Mouse (Mus musculus): Measurements from ENCODE around the gene Trpc4ap. TPM values are rescaled to one million over a fixed set of nuclear protein-coding genes. Genes with fewer than 3 reads are reported as not detected.

Gene Trpc4ap
- polyA plus RNA-seq, 1 experiment from 2014 or later: 123 TPM

MicroRNAs encoded within 50 kb of the gene (microRNA counts, 519-probe panel; counts per million panel counts)
- 2,364 counts per million, percentile 41 among the panel's probes with 10 or more counts for microRNA mmu-miR-499

Small RNA genes lying within 50 kb of the gene (microRNA-seq; reads per million reads assigned to microRNA genes)
- 30.4 reads per million, percentile 37 among the genes with 10 or more reads in this experiment for gene Mir499

Other genes with a start within 250 kb of the Trpc4ap start
- gene Ncoa6, start 218.5 kb downstream of the Trpc4ap start, polyA plus RNA-seq (2015; fragmentation: Nextera tagmentation; extraction: Ambion mirVana): 16.5 and 18.0 TPM in 2 replicates
- gene Acss2, start 174.4 kb downstream of the Trpc4ap start, polyA plus RNA-seq (2015; fragmentation: Nextera tagmentation; extraction: Ambion mirVana): 11.0 and 13.6 TPM in 2 replicates
- gene Ggt7, start 174.1 kb downstream of the Trpc4ap start, polyA plus RNA-seq (2015; fragmentation: Nextera tagmentation; extraction: Ambion mirVana): 3.5 TPM in 2 replicates
- gene Gss, start 99.6 kb downstream of the Trpc4ap start, polyA plus RNA-seq (2015; fragmentation: Nextera tagmentation; extraction: Ambion mirVana): 27.7 and 32.0 TPM in 2 replicates
- 0.18 and 0.75 TPM in 2 replicates for gene Myh7b, start 81.2 kb downstream of the Trpc4ap start, polyA plus RNA-seq (2015; fragmentation: Nextera tagmentation; extraction: Ambion mirVana)
- 47.0 and 49.0 TPM in 2 replicates for gene Edem2, start 37.1 kb upstream of the Trpc4ap start, polyA plus RNA-seq (2015; fragmentation: Nextera tagmentation; extraction: Ambion mirVana)
- gene Gm17581, start 43.5 kb upstream of the Trpc4ap start, polyA plus RNA-seq (2015; fragmentation: Nextera tagmentation; extraction: Ambion mirVana): not detected in 2 replicates
- 16.3 and 16.8 TPM in 2 replicates for gene Procr, start 58.7 kb upstream of the Trpc4ap start, polyA plus RNA-seq (2015; fragmentation: Nextera tagmentation; extraction: Ambion mirVana)
- gene Mmp24, start 83.0 kb upstream of the Trpc4ap start, polyA plus RNA-seq (2015; fragmentation: Nextera tagmentation; extraction: Ambion mirVana): 0.06 and 0.09 TPM in 2 replicates
- gene BC029722, start 127.0 kb upstream of the Trpc4ap start, polyA plus RNA-seq (2015; fragmentation: Nextera tagmentation; extraction: Ambion mirVana): 19.4 and 21.6 TPM in 2 replicates
- gene Eif6, start 134.5 kb upstream of the Trpc4ap start, polyA plus RNA-seq (2015; fragmentation: Nextera tagmentation; extraction: Ambion mirVana): 155 and 163 TPM in 2 replicates
- gene Fam83c, start 142.5 kb upstream of the Trpc4ap start, polyA plus RNA-seq (2015; fragmentation: Nextera tagmentation; extraction: Ambion mirVana): 0.11 and 0.13 TPM in 2 replicates
- 59.6 and 64.9 TPM in 2 replicates for gene Uqcc1, start 237.9 kb upstream of the Trpc4ap start, polyA plus RNA-seq (2015; fragmentation: Nextera tagmentation; extraction: Ambion mirVana)
- gene Gm15557, start 248.3 kb upstream of the Trpc4ap start, polyA plus RNA-seq (2015; fragmentation: Nextera tagmentation; extraction: Ambion mirVana): not detected in 2 replicates

Data from lung, embryonic 16.5 days (tissue).